Mouse (Mus musculus) embryonic facial prominence, embryonic 13.5 days (tissue): Measurements from ENCODE around the gene Barx2. TPM values are rescaled to one million over a fixed set of nuclear protein-coding genes. Genes with fewer than 3 reads are reported as not detected.

Experiments used
- ATAC-seq: fragments of 200-750 bp; cut with Nextera tagmentation; 2 replicates; pipeline ENCODE4 v1.8.0; 2017; ENCODE audit warnings: low read depth; ENCODE audit not compliant: insufficient number of reproducible peaks, insufficient read depth, low FRiP score, low TSS enrichment
- H3K27ac ChIP-seq: fragments of 300-500 bp; sonication (generic); 2 replicates; pipeline ENCODE4 v1.5.1; 2015; ENCODE audit warnings: moderate library complexity, mild to moderate bottlenecking, inconsistent platforms
- H3K27me3 ChIP-seq: fragments of 300-500 bp; sonication (generic); 2 replicates; pipeline ENCODE4 v1.6.1; 2015; ENCODE audit warnings: mild to moderate bottlenecking, inconsistent platforms
- H3K36me3 ChIP-seq: fragments of 300-500 bp; sonication (generic); 2 replicates; pipeline ENCODE4 v1.6.1; 2015; ENCODE audit warnings: mild to moderate bottlenecking, inconsistent platforms
- H3K4me1 ChIP-seq: fragments of 300-500 bp; sonication (generic); 2 replicates; pipeline ENCODE4 v1.6.1; 2015; ENCODE audit warnings: inconsistent platforms
- H3K4me2 ChIP-seq: fragments of 300-500 bp; sonication (generic); 2 replicates; pipeline ENCODE4 v1.6.1; 2015; ENCODE audit warnings: moderate library complexity, mild to moderate bottlenecking, inconsistent platforms
- H3K4me3 ChIP-seq: fragments of 300-500 bp; sonication (generic); 2 replicates; pipeline ENCODE4 v1.5.1; 2015; ENCODE audit warnings: mild to moderate bottlenecking, inconsistent platforms
- H3K9ac ChIP-seq: fragments of 300-500 bp; sonication (generic); 2 replicates; pipeline ENCODE4 v1.6.1; 2015; ENCODE audit warnings: mild to moderate bottlenecking, inconsistent platforms
- H3K9me3 ChIP-seq: fragments of 300-500 bp; sonication (generic); 2 replicates; pipeline ENCODE4 v1.6.1; 2016; ENCODE audit warnings: inconsistent platforms
- WGBS: fragments of 180-500 bp; shearing (Covaris S2); methylation state at CpG from one replicate; pipeline ENCODE4 v1.1.7; 2015; ENCODE audit warnings: mixed read lengths; 5-methylcytosine and 5-hydroxymethylcytosine counted together
- polyA plus RNA-seq: library from polyadenylated mRNA; unstranded; fragments of >200 nt; fragmentation: Nextera tagmentation; extraction: Ambion mirVana; gene quantifications from 2 replicates; pipeline ENCODE4 v1.2.1, GENCODE M21; 2015

The Barx2 gene
- polyA plus RNA-seq, 1 experiment from 2014 or later, result 1.6 TPM

DNA sequence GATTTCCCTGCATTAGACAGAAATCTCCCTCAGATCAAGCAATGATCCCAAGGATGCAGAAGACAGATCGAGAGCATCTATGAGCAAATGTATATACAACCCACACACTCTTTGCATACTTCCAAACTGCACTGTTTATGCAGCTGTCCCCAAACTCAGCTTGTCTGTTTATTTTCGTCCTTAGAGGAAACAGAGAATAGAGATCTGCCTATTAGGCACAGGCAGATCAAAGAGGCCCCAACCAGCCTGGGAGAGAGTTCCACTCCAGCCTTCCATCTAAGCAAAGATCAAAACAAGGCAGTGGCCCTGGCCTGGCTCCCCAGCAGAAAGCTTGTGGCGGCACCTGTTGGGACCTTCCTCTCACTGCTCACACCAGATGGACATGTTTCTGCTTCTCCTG is 27.0 kb downstream of the Barx2 start:
- no peaks in the 10 kb centered on the region for H3K36me3 ChIP-seq
- WGBS, result 52% methylated on average over 3 of the region's 3 CpGs
- H3K27me3 ChIP-seq, result peaks cover 9% of the 10 kb centered on the region; the same call in 1 of the 2 replicates
- no peak overlapping the region for H3K27ac ChIP-seq
- no peak for ATAC-seq
- no peaks in the 10 kb centered on the region for H3K9me3 ChIP-seq
- no peak overlapping the region for H3K4me2 ChIP-seq
- no peak overlapping the region for H3K4me3 ChIP-seq
- peaks cover 11% of the 10 kb centered on the region; the same call in 1 of the 2 replicates for H3K4me1 ChIP-seq
- no peak overlapping the region for H3K9ac ChIP-seq

DNA sequence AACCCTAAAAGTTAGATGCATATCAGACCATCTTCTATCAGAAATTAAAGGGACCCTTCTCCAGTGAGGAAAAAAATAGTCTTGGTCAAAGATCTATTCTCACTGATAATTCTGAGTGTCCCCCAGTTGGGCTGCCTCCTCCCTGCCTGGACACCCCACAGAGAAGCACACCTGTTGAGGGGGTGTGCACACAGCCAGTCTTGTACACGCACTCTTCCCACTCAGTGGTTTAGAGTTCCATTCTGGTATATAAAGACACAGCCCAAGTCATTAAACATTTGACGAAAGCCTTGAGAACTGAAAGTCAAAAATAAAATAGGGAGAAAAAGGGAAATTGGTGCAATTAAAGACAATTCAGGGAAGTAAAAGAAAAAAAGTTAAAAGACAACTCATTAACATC is 30.9 kb downstream of the Barx2 start:
- Histone ChIP-seq H3K4me1 (peaks cover 14% of the 10 kb centered on the region; the same call in 1 of the 2 replicates), H3K4me3 (no peak overlapping the region), H3K36me3 (no peaks in the 10 kb centered on the region), H3K27me3 (peaks cover 3% of the 10 kb centered on the region; the same call in 1 of the 2 replicates), H3K9ac (no peak overlapping the region), H3K4me2 (no peak overlapping the region), H3K27ac (no peak overlapping the region), H3K9me3 (no peaks in the 10 kb centered on the region)
- ATAC-seq, result no peak
- WGBS, result 77% methylated on average over 2 of the region's 2 CpGs

DNA sequence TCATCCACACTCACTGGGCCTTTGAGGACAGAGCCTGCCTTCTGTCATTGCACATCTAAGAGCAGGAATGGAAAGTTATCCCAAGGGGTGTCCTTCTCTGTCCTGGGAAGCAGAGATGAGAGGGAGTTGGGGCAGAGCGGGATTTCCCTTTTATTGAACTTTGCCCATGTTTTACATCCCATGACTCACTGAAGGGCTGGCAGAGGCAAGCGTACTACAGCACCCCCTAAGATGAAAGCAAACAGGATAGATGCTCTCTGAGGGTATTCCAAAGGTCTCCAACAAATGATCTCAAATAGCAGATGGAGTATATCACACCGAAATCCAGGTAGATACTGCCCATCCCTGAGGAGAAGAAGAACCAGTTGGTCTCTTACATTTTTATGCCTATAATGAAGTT is 37.7 kb downstream of the Barx2 start:
- Histone ChIP-seq H3K27me3 (no peaks in the 10 kb centered on the region), H3K4me2 (no peak overlapping the region), H3K4me1 (0 out of 2 replicates have a peak, but pooled peaks cover 3% of the 10 kb centered on the region), H3K36me3 (no peaks in the 10 kb centered on the region), H3K9ac (no peak overlapping the region), H3K27ac (no peak overlapping the region), H3K4me3 (no peak overlapping the region), H3K9me3 (no peaks in the 10 kb centered on the region)
- ATAC-seq, result no peak
- 90% methylated on average over 3 of the region's 3 CpGs for WGBS

DNA sequence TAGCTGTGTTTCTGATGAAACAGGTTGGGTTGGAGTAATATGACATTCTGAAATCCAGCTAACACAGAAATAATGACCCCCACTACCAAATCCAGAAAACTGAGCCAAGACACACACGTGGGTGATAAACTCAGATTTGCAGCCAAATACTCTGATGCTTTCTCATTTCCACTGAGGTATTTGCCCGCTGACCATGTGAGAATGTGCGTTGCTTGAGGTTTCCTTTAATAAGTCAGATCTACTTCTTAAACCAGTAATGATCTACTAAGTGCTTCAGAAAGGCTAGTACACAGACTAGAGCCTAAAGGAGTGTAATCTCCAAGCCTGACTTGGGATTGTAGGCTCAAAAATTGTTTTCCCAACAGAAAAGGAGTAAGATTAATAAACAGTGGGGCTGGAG is 39.0 kb downstream of the Barx2 start:
- 85% methylated on average over 3 of the region's 3 CpGs for WGBS
- Histone ChIP-seq H3K9me3 (no peaks in the 10 kb centered on the region), H3K4me1 (0 out of 2 replicates have a peak, but pooled peaks cover 3% of the 10 kb centered on the region), H3K27me3 (no peaks in the 10 kb centered on the region), H3K36me3 (no peaks in the 10 kb centered on the region), H3K9ac (no peak overlapping the region), H3K4me2 (no peak overlapping the region), H3K4me3 (no peak overlapping the region), H3K27ac (no peak overlapping the region)
- ATAC-seq, result no peak

DNA sequence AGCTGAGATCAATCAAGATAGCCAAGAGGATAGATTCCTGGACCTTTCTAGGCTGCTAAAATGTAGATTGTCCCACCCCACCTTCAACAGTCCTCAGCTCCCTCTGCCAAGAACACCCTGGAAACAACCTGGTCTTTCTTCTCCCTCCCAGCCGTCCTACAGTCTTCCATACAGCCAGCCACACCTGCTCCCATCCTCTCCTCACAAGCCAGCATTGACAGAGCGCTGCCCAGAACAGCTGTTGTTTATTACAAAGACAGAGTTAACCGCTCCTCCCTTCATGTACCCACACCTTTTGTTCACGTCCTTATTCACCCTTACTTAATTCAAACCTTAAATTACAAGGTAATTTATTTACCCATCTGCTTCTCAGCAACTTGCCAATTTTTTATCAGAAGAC is 41.9 kb downstream of the Barx2 start:
- no peak overlapping the region for H3K27ac ChIP-seq
- H3K27me3 ChIP-seq, result no peaks in the 10 kb centered on the region
- H3K36me3 ChIP-seq, result no peaks in the 10 kb centered on the region
- no peak for ATAC-seq
- no peak overlapping the region for H3K4me3 ChIP-seq
- H3K9me3 ChIP-seq, result no peaks in the 10 kb centered on the region
- H3K4me2 ChIP-seq, result no peak overlapping the region
- H3K4me1 ChIP-seq, result no peaks in the 10 kb centered on the region
- H3K9ac ChIP-seq, result no peak overlapping the region
- 34% methylated on average over 4 of the region's 4 CpGs for WGBS

DNA sequence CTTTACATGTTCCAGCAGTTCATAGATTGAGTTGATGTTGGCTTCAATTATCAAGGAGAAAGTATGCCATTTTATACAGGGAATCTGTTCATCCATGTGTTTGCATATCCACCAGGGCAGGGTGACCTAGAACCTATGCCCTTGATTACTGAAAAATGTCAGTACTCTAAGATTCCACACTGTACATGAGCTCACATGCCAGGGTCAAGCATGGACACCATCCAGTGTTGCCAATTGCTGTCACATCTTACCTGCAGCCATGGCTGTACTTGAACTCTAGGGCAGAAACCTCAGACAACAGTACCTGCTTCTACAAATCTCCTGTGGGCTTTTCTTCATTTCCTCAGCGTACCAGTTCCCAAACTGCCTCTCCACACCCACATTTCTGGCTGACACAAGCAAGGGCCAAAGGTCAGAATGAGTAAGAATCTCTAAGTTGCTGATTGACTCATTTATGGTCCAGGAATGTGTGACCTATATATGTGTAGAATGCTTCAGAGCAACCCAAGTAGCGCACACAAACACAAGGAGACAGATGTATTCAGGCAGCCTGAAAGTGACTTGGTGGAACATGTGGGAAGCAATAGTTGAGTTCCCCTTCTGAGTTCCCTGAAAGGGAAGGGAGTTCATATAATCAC is 44.3 kb downstream of the Barx2 start:
- ATAC-seq, result no peak
- Histone ChIP-seq H3K36me3 (no peaks in the 10 kb centered on the region), H3K27ac (no peak overlapping the region), H3K4me3 (no peak overlapping the region), H3K9me3 (no peaks in the 10 kb centered on the region), H3K4me2 (no peak overlapping the region), H3K9ac (no peak overlapping the region), H3K27me3 (no peaks in the 10 kb centered on the region), H3K4me1 (no peaks in the 10 kb centered on the region)
- 82% methylated on average over 2 of the region's 2 CpGs for WGBS

DNA sequence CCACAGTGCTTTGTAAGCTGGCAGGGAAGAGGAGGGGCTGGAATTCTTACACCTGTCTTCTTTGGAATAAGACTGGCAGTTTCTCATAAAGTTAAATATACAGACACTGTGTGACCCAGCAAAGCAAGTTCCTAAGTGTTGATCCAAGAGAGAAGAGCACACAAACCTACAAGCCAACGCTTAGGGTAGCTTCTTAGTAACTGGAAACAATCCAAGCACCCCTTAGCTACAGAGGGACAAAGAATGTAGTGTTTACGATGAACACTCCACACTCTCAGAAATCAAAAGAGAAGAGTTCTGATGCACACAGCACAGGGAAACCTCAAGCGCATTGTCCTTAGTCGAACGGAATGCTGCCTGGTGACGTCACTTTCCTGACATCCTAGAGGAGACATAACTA is 49.4 kb downstream of the Barx2 start:
- no peak for ATAC-seq
- H3K4me3 ChIP-seq, result no peak overlapping the region
- WGBS, result 73% methylated on average over 6 of the region's 6 CpGs
- peaks cover 2% of the 10 kb centered on the region for H3K4me1 ChIP-seq
- H3K27me3 ChIP-seq, result peaks cover 10% of the 10 kb centered on the region
- H3K4me2 ChIP-seq, result no peak overlapping the region
- no peaks in the 10 kb centered on the region for H3K9me3 ChIP-seq
- no peak overlapping the region for H3K9ac ChIP-seq
- H3K27ac ChIP-seq, result no peak overlapping the region
- H3K36me3 ChIP-seq, result no peaks in the 10 kb centered on the region

DNA sequence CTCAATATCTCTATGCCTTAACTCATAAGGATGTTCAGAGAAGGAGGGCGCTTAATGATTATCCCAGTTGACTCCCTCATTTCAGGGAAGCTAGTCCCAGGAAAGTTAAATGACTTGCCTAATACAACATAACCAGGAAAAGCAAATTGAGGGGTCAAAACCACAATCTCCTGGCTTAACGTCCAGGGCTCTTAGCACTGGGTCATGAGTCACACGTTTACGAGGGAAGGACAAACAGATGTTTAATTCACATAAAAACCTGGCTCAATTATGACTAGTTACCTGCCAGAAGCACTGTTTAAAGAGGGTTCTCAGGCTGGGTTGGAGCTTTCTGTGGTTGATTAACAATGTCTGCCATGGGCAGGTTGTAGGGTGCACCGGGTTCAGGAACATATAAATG is 53.8 kb downstream of the Barx2 start:
- H3K4me3 ChIP-seq, result no peak overlapping the region
- H3K9ac ChIP-seq, result no peak overlapping the region
- 66% methylated on average over 5 of the region's 5 CpGs for WGBS
- no peaks in the 10 kb centered on the region for H3K9me3 ChIP-seq
- peaks cover 29% of the 10 kb centered on the region for H3K27me3 ChIP-seq
- H3K36me3 ChIP-seq, result no peaks in the 10 kb centered on the region
- H3K4me2 ChIP-seq, result no peak overlapping the region
- H3K4me1 ChIP-seq, result peaks cover 9% of the 10 kb centered on the region
- ATAC-seq, result no peak
- H3K27ac ChIP-seq, result no peak overlapping the region

DNA sequence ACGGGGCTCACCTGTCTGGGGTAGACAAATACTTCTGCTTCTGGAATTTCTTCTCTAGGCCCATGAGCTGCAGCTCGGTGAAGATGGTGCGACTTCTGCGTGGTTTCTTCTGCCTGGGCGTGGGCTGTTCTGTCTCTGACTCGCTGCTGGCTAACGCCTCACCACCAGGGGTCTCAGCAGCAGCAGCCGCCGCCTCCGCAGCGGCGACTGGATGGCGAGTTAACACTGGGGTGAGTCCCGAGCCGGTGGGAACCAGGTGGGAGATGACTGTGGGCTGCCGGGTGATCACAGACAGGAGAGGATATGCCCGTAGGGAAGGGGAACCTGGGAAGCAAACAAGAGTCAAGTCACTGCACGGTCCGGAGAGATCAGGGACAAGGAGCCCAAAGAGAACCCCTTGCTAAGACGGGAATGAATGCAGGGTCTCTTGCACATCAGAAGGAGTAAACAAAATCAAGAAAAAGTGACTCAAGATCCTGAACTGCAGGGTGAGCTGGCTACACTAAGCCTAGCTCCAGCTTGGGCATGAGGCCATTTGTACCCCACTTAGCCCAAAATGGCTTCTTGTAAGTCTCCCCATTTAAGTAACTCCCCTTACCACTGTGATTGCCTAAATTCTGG is 54.4 kb downstream of the Barx2 start:
- Histone ChIP-seq H3K36me3 (no peaks in the 10 kb centered on the region), H3K4me2 (peak overlapping the region; percentile 62), H3K4me1 (peaks cover 9% of the 10 kb centered on the region), H3K9me3 (no peaks in the 10 kb centered on the region), H3K9ac (peak overlapping the region; percentile 54; the same call in 1 of the 2 replicates), H3K27ac (no peak overlapping the region), H3K4me3 (peak overlapping the region; percentile 34), H3K27me3 (peaks cover 29% of the 10 kb centered on the region)
- WGBS, result 6% methylated on average over 20 of the region's 20 CpGs
- ATAC-seq, result no peak

DNA sequence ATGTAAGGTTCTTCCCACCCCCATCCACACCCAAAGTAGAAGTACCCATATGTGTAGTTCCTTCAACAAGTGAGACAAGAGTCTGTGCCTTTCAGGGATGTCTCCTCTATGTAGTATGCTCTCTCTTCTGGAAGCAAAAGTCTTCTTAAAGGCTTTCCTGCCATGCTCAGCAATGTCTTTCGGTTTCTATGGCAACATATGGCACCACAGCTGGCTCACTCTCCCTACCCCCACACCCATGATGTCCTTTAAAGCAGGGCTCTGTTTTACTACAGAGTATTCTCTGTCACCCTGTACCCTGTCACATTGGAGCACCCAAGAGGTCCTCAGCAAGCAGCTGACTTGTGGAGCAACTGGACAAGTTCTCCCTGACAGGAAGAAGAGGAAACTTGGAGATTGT is 55.8 kb downstream of the Barx2 start:
- 89% methylated on average over 1 of the region's 1 CpGs for WGBS
- Histone ChIP-seq H3K4me2 (no peak overlapping the region), H3K9ac (no peak overlapping the region), H3K4me3 (no peak overlapping the region), H3K9me3 (no peaks in the 10 kb centered on the region), H3K27ac (no peak overlapping the region), H3K4me1 (peaks cover 9% of the 10 kb centered on the region), H3K36me3 (no peaks in the 10 kb centered on the region), H3K27me3 (peaks cover 29% of the 10 kb centered on the region)
- ATAC-seq, result no peak

DNA sequence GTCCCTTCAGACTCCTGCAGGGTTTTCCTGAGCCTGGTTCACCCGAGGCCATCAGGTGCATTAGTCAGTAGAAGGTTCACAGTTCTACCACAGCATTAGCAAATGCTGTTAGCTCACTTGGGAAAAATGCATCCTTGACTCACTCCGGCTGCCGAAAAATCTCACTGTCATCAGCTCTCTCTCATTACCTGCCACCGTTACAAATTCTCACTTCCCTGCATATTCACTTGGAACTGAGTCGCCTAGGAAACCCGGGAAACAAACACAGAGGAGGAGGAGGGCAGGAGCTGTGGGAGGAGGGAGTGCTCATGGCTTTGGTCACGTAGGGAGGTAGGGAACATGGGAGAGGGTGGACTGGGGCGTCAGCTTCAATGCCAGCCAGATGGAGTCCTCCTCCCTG is 56.8 kb downstream of the Barx2 start:
- peaks cover 9% of the 10 kb centered on the region for H3K4me1 ChIP-seq
- H3K9me3 ChIP-seq, result no peaks in the 10 kb centered on the region
- no peak overlapping the region for H3K9ac ChIP-seq
- no peak for ATAC-seq
- 43% methylated on average over 8 of the region's 8 CpGs for WGBS
- no peak overlapping the region for H3K27ac ChIP-seq
- H3K4me2 ChIP-seq, result no peak overlapping the region
- H3K36me3 ChIP-seq, result no peaks in the 10 kb centered on the region
- H3K27me3 ChIP-seq, result peaks cover 29% of the 10 kb centered on the region
- no peak overlapping the region for H3K4me3 ChIP-seq

DNA sequence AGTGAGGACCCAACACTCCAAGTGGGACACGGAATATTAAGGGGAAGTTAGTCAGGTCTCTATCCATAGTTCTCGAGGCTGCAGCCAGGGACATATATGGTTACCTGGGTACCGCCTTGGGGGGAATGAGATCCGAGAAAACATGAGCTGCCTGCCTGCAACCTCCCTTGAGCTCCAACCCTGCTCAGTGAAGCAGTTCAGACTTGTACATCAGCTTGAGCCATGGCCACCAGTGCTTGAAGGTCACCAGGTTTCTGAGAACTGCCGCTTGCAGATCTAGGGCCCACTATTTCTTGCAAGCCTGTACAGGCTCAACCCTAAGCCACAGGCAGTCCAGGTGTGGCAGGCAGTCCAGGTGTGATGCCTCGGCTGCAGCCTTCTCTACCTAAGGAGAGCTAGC is 57.6 kb downstream of the Barx2 start:
- WGBS, result 72% methylated on average over 6 of the region's 6 CpGs
- no peak overlapping the region for H3K4me3 ChIP-seq
- no peaks in the 10 kb centered on the region for H3K36me3 ChIP-seq
- ATAC-seq, result no peak
- no peak overlapping the region for H3K27ac ChIP-seq
- peaks cover 9% of the 10 kb centered on the region for H3K4me1 ChIP-seq
- no peaks in the 10 kb centered on the region for H3K9me3 ChIP-seq
- H3K27me3 ChIP-seq, result peaks cover 29% of the 10 kb centered on the region
- H3K9ac ChIP-seq, result no peak overlapping the region
- H3K4me2 ChIP-seq, result no peak overlapping the region
